Mouse (Mus musculus) embryo, embryonic 11 days (tissue): ENCODE data around the gene Zmynd10.

ENCODE experiments used
- DNase-seq: peaks from one replicate; pipeline ENCODE4 v3.0.0-alpha.2; 2015

Zmynd10 gene

DNA sequence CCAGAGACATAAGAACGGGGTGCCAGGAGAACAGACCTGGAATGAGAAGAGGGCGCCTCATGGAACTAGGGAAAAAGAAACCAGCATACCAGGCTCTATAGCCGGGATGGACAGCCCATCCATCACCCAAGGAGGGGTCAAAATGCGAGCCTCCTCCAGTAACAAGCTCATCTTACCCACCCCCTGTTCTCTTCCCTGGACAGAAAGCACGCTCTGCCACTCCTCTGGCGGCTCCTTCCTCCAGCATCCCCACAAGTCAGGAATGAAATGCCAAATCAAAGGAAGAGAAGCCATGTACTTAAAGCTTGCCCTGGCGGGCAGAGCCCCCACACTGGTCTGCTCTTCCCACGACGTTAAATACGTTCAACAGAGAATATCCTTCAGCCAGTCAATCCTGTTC lies 6.1 kb upstream of the Zmynd10 start:
- DNase-seq = no peak

GRCm38 (mm10) chr9:107541474-107542351 lies 5.4 kb upstream of the Zmynd10 start, which contains the start of the genes Cyb561d2 and Nprl2:
Gene Cyb561d2, minus strand, starts transcription at chr9:107542193.
Gene Nprl2, plus strand, starts transcription at chr9:107542226.
- DNase-seq = peak; percentile 96

DNA sequence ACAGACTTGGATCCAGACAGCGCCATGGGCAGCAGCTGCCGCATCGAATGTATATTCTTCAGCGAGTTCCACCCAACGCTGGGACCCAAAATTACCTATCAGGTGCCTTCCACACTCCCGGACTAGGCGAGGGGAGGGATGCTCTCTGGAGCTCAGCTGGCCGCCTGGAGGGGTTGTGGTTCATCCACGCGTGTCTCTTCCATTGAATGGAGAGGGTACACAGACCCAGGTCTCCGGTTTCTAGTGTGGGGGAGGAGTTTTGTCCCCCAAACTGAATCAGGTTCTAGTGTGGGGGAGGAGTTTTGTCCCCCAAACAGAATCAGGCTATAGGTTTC lies 4.8 kb upstream of the Zmynd10 start:
- no peak for DNase-seq

DNA sequence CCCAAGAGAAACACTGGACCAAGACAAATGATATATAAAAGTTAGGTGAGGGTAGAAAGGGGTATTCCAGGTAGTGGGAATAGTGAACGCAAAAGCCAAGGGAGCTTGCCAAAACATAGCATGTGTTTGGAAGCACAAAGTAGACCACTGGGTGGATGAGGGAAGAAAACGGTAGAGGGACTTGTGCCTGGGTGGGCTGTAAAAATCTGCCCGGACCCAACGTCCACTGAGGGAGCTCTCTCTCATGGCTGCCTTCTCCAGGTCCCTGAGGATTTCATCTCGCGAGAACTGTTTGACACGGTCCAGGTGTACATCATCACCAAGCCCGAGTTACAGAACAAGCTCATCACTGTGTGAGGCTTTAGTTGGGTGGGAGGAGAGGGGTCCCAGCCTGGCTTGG lies 4.4 kb upstream of the Zmynd10 start:
- DNase-seq = no peak

- DNase-seq = no peak
Observed at GRCm38 (mm10) chr9:107543299-107543698, 3.8 kb upstream of the Zmynd10 start.

- DNase-seq = no peak
Observed at GRCm38 (mm10) chr9:107544196-107544700, 2.9 kb upstream of the Zmynd10 start.

DNA sequence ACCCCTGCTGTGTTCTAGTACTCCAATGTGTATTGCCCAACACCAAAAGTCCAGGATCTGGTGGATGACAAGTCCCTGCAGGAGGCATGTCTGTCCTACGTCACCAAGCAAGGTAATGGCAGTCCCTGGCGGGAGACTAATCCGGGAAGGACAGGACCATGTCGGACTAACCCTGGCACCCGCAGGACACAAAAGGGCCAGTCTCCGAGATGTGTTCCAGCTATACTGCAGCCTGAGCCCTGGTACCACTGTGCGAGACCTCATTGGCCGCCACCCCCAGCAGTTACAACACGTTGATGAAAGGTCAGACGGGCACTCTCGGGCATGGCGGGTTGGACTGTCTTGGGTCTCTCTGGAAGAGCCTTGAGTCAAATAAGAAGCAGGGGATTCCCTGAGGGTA lies 2.4 kb upstream of the Zmynd10 start:
- no peak for DNase-seq

DNA sequence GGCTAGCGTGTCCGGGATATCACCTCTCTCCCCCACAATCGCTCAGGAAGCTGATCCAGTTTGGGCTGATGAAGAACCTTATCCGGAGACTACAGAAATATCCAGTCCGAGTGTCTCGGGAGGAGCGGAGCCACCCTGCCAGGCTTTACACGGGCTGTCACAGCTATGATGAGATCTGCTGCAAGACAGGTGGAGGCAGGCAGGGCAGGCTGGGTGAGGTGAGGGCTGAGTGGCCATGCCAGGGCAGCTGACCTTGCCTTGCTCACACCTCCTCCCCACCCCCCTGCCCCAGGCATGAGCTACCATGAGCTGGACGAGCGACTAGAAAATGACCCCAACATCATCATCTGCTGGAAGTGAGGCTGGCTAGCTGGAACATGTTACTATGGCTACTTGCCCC lies 1.9 kb upstream of the Zmynd10 start:
- DNase-seq = no peak

DNA sequence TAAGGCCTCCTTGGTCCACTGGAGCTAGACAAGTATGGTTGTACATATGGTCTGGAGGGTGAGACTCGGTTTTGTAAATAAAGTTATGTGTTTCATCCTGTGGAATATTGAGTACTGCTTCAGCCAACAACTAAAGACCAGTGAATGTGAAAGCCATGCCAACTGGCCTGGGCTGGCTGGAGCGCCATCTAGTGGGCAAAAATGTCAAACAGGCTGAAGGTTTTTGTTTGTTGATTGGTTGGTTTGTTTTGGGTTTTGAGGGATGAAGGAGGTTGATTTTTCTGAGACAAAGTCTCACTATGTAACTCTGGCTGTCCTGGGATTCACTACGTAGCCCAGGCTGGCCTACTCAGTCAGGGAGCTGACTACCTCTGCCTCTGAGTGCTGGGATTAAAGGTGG lies 1.5 kb upstream of the Zmynd10 start:
- peak; percentile 77 for DNase-seq

GRCm38 (mm10) chr9:107547957-107548356 lies 859 bp downstream of the Zmynd10 start:
- no peak for DNase-seq

GRCm38 (mm10) chr9:107548820-107549219 lies 1.7 kb downstream of the Zmynd10 start:
- DNase-seq = no peak

- DNase-seq = no peak
Observed at GRCm38 (mm10) chr9:107549297-107550074, 2.4 kb downstream of the Zmynd10 start.

- no peak for DNase-seq
Observed at GRCm38 (mm10) chr9:107550491-107551116, 3.5 kb downstream of the Zmynd10 start.

DNA sequence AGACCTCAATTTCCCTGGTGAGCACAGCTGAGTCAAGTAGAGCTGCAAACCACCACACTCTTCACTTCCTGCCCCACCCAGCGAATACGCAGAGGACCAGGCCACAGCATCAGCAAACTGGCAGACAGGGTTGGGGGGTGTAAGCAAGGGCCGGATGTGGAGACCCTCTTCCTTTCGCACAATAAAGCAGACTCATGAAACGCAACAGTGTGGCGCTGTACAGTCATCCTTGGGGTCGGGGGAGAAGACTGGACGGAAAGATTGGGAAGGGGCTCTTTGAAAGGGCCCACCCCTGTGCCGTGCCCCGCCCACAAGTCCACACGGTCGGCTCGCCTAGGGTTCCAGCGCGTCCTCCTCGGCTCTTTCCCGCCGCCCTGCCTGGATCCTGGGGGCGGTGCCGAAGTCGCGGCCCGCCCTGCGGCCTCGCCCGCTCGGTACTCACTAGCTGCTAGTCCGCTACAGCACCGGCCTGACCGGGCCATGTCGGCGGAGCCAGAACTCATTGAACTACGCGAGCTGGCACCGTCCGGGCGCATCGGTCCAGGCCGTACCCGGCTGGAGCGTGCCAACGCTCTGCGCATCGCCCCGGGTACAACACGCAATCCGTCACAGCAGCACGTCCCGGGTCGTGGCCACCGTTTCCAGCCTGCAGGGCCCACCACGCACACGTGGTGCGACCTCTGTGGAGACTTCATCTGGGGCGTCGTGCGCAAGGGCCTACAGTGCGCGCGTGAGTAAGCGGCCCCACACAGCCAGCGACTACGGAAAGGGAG lies 4.2 kb downstream of the Zmynd10 start, which contains the start of gene Rassf1:
Rassf1 (plus strand) TSS at position 439 of the 773 bp plus-strand sequence.
- DNase-seq = peak; percentile 85

- no peak for DNase-seq
Observed at GRCm38 (mm10) chr9:107551890-107552355, 4.8 kb downstream of the Zmynd10 start.

- no peak for DNase-seq
Observed at GRCm38 (mm10) chr9:107552690-107553393, 5.7 kb downstream of the Zmynd10 start.

- DNase-seq = peak; percentile 50
Observed at GRCm38 (mm10) chr9:107553541-107554318, 6.6 kb downstream of the Zmynd10 start.

GRCm38 (mm10) chr9:107554319-107554825 lies 7.3 kb downstream of the Zmynd10 start:
- DNase-seq = peak; percentile 99

DNA sequence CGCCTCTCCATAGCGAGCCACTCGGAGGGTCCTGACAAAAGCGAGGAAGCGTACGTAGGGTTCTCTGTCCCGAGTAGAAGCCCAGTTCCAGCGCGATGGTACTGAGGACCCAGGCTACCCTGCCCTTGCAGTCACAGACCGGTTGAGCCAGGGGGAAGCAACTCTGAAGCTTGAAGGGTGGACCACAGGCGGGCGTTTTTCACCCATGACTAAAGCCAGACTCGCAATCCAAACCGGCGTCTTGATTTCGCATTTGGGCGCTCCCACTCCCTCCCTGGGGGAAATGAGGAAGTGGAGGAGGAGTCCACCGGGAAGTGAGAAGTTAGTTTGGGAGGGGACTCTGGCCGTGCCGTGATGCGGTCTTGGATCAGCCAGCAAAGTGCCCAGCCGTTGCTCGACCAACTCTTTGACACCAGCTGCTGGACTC lies 7.9 kb downstream of the Zmynd10 start:
- peak; percentile 72 for DNase-seq

- no peak for DNase-seq
Observed at GRCm38 (mm10) chr9:107555701-107556100, 8.6 kb downstream of the Zmynd10 start.
